Mouse (Mus musculus) midbrain, embryonic 10.5 days (tissue): ENCODE data around the gene Tpst2. TPM values are rescaled to one million over a fixed set of nuclear protein-coding genes. Genes with fewer than 3 reads are reported as not detected.
A peak's percentile ranks its signal among the peaks of the same experiment; 100 is the strongest.

Experiments used
- DNase-seq: peaks from one replicate; pipeline ENCODE4 v3.0.0-alpha.2; 2017; ENCODE audit warnings: low spot score
- H3K27ac ChIP-seq: fragments of 300-500 bp; sonication (generic); replicated peaks from 2 replicates; pipeline ENCODE4 v1.5.1; 2016; ENCODE audit warnings: mild to moderate bottlenecking
- H3K27me3 ChIP-seq: fragments of 300-500 bp; sonication (generic); 2 replicates; pipeline ENCODE4 v1.6.1; 2016; ENCODE audit warnings: low read depth, mild to moderate bottlenecking; ENCODE audit not compliant: poor library complexity, severe bottlenecking
- H3K36me3 ChIP-seq: fragments of 300-500 bp; sonication (generic); 2 replicates; pipeline ENCODE4 v1.6.1; 2016; ENCODE audit warnings: mild to moderate bottlenecking, moderate library complexity
- H3K4me1 ChIP-seq: fragments of 300-500 bp; sonication (generic); 2 replicates; pipeline ENCODE4 v1.6.1; 2016
- H3K4me3 ChIP-seq: fragments of 300-500 bp; sonication (generic); 2 replicates; pipeline ENCODE4 v1.5.1; 2016; ENCODE audit warnings: mild to moderate bottlenecking, moderate library complexity
- H3K9me3 ChIP-seq: fragments of 300-500 bp; sonication (generic); replicated peaks from 2 replicates; pipeline ENCODE4 v1.6.1; 2016; ENCODE audit warnings: mild to moderate bottlenecking
- WGBS: fragments of 180-500 bp; shearing (Covaris S2); methylation state at CpG from one replicate; pipeline ENCODE4 v1.1.7; 2016; 5-methylcytosine and 5-hydroxymethylcytosine counted together
- polyA plus RNA-seq: library from polyadenylated mRNA; unstranded; fragments of >200 nt; fragmentation: Nextera tagmentation; extraction: Ambion mirVana; gene quantifications from 2 replicates; pipeline ENCODE4 v1.2.1, GENCODE M21; 2016

Gene Tpst2
- polyA plus RNA-seq, 1 experiment from 2014 or later = 37.0 TPM

- no peak for DNase-seq
- H3K27ac ChIP-seq = 0 out of 2 replicates have a peak overlapping the region, but pooled peaks have one; percentile 56
- H3K36me3 ChIP-seq = no peaks in the 10 kb centered on the region
- no peak overlapping the region for H3K4me3 ChIP-seq
- no peaks in the 10 kb centered on the region for H3K9me3 ChIP-seq
- WGBS = 61% methylated on average over 5 of the region's 5 CpGs
- H3K27me3 ChIP-seq = peaks cover 11% of the 10 kb centered on the region
- peaks cover 69% of the 10 kb centered on the region for H3K4me1 ChIP-seq
Measured at GRCm38 (mm10) chr5:112243041-112243440, 33.5 kb upstream of the Tpst2 start.

DNA sequence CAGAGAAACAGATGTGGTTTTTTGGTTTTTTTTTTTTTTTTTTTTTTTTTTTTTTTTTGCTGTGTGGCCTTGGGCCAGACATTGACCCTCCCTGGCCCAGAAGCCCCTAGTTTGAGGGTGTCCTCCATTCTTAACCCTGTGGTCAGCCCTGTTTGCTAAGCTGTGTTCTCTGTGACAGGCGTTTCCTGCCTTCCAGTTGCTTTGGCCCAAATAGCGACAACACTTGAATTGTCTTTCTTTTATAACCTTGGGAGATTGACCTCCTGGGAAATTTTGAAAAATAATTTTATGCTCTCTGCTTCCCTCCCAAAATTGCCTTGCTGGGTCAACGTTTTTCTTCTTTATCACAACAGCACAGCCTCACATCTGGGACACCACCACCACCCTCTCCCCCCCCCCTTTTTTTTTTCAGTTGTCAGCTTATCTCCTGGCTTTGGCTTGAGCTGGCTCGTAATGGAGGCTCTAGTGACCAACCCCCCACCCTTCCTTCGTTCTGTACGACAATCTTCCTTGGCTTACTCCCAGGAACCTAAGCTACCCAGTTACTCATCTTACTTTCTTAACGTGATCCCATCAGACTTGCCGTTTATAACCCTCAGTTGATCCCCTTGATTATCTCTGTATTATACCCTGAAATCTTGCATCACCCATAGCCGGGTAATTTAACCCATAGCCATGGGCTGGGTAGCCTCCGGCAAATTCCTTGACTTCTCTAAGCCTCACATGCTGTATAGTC lies 32.8 kb upstream of the Tpst2 start:
- peaks cover 62% of the 10 kb centered on the region for H3K4me1 ChIP-seq
- WGBS = 83% methylated on average over 10 of the region's 10 CpGs
- no peak overlapping the region for H3K27ac ChIP-seq
- no peak for DNase-seq
- H3K9me3 ChIP-seq = no peaks in the 10 kb centered on the region
- H3K4me3 ChIP-seq = no peak overlapping the region
- H3K27me3 ChIP-seq = peaks cover 11% of the 10 kb centered on the region
- H3K36me3 ChIP-seq = no peaks in the 10 kb centered on the region

DNA sequence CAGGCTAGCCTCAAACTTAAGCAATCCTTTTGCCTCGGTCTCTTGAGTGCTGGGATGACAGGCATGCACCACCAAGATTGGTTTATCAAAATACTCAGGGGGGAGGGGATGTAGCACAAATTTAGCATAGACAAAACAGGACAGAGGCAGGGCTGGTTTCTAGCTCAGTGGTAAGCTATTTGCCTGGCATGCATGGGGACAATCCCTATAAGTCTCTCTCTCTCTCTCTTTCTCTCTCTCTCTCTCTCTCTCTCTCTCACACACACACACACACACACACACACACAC lies 32.3 kb upstream of the Tpst2 start:
- 86% methylated on average over 1 of the region's 1 CpGs for WGBS
- H3K27me3 ChIP-seq = peaks cover 8% of the 10 kb centered on the region
- peaks cover 57% of the 10 kb centered on the region for H3K4me1 ChIP-seq
- no peaks in the 10 kb centered on the region for H3K9me3 ChIP-seq
- no peak overlapping the region for H3K4me3 ChIP-seq
- no peak overlapping the region for H3K27ac ChIP-seq
- DNase-seq = no peak
- H3K36me3 ChIP-seq = no peaks in the 10 kb centered on the region

DNA sequence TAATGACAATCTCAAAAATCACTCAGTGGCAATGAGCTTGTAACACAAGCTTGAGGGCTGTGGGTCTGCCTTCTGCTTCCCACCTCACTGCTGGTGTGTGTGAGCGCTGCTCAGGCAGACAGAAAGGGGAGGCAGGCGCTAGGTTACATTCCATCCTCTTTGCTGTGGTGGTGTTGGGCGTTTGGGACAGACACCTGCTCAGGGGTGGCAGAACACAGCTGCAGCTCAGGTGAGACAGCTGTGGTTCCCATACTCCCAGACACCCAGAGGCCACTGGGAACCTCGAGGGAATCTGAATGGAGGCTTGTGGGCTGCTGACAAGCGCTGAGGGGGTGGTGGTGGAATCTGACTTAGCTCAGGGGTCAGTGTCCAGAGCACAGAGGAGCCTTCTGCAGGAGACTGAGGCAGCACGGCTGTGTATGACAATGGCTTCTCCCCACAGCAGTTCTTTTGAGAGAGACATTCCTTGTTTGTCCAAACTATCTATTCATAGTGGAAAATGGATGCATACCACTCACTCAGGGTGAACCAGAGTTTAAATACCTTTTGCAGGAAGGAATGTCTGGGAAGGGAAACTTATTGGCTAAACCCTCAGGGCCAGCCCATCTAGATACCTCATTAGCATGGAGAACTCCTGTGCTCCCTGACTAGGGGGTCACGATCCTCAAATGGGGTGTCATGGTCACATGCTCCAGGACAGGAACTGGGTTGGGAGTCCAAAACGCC lies 31.4 kb upstream of the Tpst2 start:
- Histone ChIP-seq H3K27me3 (no peaks in the 10 kb centered on the region; the same call in none of the 2 replicates), H3K36me3 (no peaks in the 10 kb centered on the region), H3K27ac (0 out of 2 replicates have a peak overlapping the region, but pooled peaks have one; percentile 46), H3K9me3 (no peaks in the 10 kb centered on the region), H3K4me3 (no peak overlapping the region), H3K4me1 (peaks cover 49% of the 10 kb centered on the region)
- no peak for DNase-seq
- 56% methylated on average over 8 of the region's 8 CpGs for WGBS

DNA sequence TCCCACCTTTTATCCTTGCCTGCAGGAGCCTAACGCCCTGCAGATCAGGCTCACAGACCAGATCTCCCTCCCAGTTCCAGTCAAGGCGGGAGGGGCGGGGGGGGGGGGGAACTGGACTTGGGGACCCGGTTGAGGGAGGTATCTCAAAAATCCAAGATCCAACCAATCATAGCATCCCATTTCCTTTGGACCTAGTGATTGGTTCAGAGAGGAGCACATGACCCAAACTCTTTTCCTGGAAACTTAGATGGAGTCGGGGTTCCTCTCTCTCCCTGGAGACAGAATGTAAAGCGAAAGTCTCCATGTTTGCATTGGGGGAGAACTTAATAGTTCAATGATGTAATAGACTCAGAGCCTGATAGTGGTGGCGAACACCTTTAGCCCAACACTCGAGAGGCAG lies 29.1 kb upstream of the Tpst2 start:
- DNase-seq = no peak
- H3K9me3 ChIP-seq = no peaks in the 10 kb centered on the region
- no peaks in the 10 kb centered on the region; the same call in 1 of the 2 replicates for H3K27me3 ChIP-seq
- WGBS = 51% methylated on average over 8 of the region's 8 CpGs
- no peak overlapping the region for H3K27ac ChIP-seq
- no peaks in the 10 kb centered on the region for H3K36me3 ChIP-seq
- H3K4me1 ChIP-seq = peaks cover 34% of the 10 kb centered on the region
- H3K4me3 ChIP-seq = no peak overlapping the region

DNA sequence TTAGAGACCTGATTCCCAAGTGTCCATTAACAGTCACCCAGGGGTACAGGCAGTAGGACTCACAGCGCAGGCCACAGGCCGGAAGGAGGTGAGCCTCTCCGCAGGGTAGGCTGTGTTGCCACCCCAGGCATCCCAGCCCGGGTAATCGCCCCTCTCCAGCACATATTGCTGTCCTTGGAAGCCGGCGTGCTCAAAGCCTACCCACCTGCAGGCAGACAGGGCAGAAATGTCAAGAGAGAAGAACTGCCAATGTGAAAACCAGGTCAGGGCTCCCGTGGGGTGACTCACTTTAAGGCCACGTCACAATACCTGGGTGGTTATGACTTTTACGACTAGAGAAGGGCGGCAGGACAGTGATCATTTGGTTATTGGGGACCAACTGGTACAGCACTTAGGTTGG lies 27.4 kb upstream of the Tpst2 start:
- no peaks in the 10 kb centered on the region; the same call in 1 of the 2 replicates for H3K27me3 ChIP-seq
- no peaks in the 10 kb centered on the region for H3K36me3 ChIP-seq
- DNase-seq = no peak
- no peaks in the 10 kb centered on the region for H3K9me3 ChIP-seq
- 90% methylated on average over 11 of the region's 11 CpGs for WGBS
- H3K4me1 ChIP-seq = peaks cover 39% of the 10 kb centered on the region
- H3K27ac ChIP-seq = no peak overlapping the region
- no peak overlapping the region for H3K4me3 ChIP-seq

- Histone ChIP-seq H3K36me3 (no peaks in the 10 kb centered on the region), H3K4me1 (peaks cover 20% of the 10 kb centered on the region), H3K4me3 (no peak within 1 kb of the TSS), H3K27me3 (no peaks in the 10 kb centered on the region; the same call in 1 of the 2 replicates), H3K27ac (0 out of 2 replicates have a peak within 1 kb of the TSS, but pooled peaks have one; percentile 0), H3K9me3 (no peaks in the 10 kb centered on the region)
- 76% methylated on average over 2 of the region's 2 CpGs for whole genome bisulfite sequencing
- no peak for DNase-seq
Measured at GRCm38 (mm10) chr5:112252400-112252799, 24.1 kb upstream of the Tpst2 start, which contains the start of gene Cryba4. Cryba4 (minus strand) TSS chr5:112252518.

DNA sequence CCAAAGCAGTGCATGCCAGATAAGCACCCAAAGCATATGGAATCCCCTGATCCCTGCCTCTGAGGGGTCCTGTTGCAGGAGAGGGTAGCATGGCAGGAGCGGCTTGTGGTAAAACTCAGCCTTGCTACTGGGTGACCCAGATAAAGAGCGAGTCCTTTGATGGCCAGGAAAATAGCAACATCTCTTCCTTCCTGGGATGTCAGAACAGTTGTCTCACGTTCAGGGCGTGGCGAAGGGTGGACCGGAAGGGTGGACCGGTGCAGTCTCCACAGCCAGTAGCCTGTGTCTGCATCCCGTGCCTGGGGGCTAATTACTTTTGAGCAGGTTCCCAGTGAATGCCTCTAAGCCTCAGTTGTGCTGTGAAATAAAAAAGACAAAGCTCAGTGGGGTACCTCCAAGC lies 23.3 kb upstream of the Tpst2 start:
- H3K4me1 ChIP-seq = peaks cover 19% of the 10 kb centered on the region
- no peaks in the 10 kb centered on the region; the same call in 1 of the 2 replicates for H3K27me3 ChIP-seq
- WGBS = 20% methylated on average over 8 of the region's 8 CpGs
- DNase-seq = no peak
- no peaks in the 10 kb centered on the region for H3K36me3 ChIP-seq
- H3K4me3 ChIP-seq = no peak overlapping the region
- 0 out of 2 replicates have a peak overlapping the region, but pooled peaks have one; percentile 0 for H3K27ac ChIP-seq
- no peaks in the 10 kb centered on the region for H3K9me3 ChIP-seq

GRCm38 (mm10) chr5:112254282-112254806 lies 22.1 kb upstream of the Tpst2 start:
- WGBS = 88% methylated on average over 7 of the region's 7 CpGs
- H3K9me3 ChIP-seq = no peaks in the 10 kb centered on the region
- H3K27me3 ChIP-seq = no peaks in the 10 kb centered on the region; the same call in 1 of the 2 replicates
- H3K36me3 ChIP-seq = no peaks in the 10 kb centered on the region
- H3K4me1 ChIP-seq = peaks cover 19% of the 10 kb centered on the region
- peak overlapping the region; percentile 46 for H3K27ac ChIP-seq
- H3K4me3 ChIP-seq = no peak overlapping the region
- no peak for DNase-seq

GRCm38 (mm10) chr5:112255426-112255825 lies 21.1 kb upstream of the Tpst2 start, which contains the start of gene Crybb1:
Crybb1 (plus strand) TSS chr5:112255815.
- Histone ChIP-seq H3K4me3 (no peak within 1 kb of the TSS), H3K9me3 (no peaks in the 10 kb centered on the region), H3K27me3 (no peaks in the 10 kb centered on the region; the same call in 1 of the 2 replicates), H3K27ac (peak within 1 kb of the TSS; percentile 19; the same call in 1 of the 2 replicates), H3K4me1 (peaks cover 19% of the 10 kb centered on the region), H3K36me3 (no peaks in the 10 kb centered on the region)
- WGBS = 67% methylated on average over 3 of the region's 3 CpGs
- DNase-seq = no peak

DNA sequence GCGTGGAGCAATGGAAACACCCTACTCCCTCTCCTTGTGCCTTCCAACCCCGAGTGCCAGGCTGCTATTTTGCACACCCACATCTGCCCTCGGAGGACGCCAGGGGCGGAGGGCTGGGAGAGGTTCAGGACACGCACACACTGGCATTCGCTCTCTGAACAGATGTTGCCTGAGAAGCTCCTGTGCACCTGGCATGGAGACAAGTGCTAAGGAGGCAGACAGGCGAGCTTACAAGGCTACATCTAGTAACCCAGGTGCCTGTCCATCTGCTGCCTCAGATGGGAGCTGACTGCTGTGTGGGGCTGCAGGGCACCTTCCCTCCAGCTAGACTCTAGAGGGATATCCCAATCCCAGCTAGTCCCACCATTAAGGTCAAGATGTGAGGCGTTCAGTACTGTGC lies 20.0 kb upstream of the Tpst2 start:
- WGBS = 87% methylated on average over 9 of the region's 9 CpGs
- Histone ChIP-seq H3K9me3 (no peaks in the 10 kb centered on the region), H3K36me3 (no peaks in the 10 kb centered on the region)

GRCm38 (mm10) chr5:112257896-112258295 lies 18.6 kb upstream of the Tpst2 start:
- Histone ChIP-seq H3K27me3 (no peaks in the 10 kb centered on the region; the same call in 1 of the 2 replicates), H3K27ac (no peak overlapping the region), H3K36me3 (no peaks in the 10 kb centered on the region), H3K9me3 (no peaks in the 10 kb centered on the region), H3K4me3 (no peak overlapping the region), H3K4me1 (peaks cover 10% of the 10 kb centered on the region)
- 93% methylated on average over 3 of the region's 3 CpGs for WGBS
- no peak for DNase-seq

More for the DNA sequence above, 20.0 kb upstream of the Tpst2 start:
- Histone ChIP-seq H3K4me3 (no peak overlapping the region), H3K27ac (0 out of 2 replicates have a peak overlapping the region, but pooled peaks have one; percentile 13), H3K4me1 (peaks cover 19% of the 10 kb centered on the region), H3K27me3 (no peaks in the 10 kb centered on the region; the same call in 1 of the 2 replicates)
- no peak for DNase-seq
